Mouse (Mus musculus) bone marrow, adult 2 months (tissue): ENCODE data around the gene 9130213A22Rik. TPM values are rescaled to one million over a fixed set of nuclear protein-coding genes. Genes with fewer than 3 reads are reported as not detected.
A peak's percentile ranks its signal among the peaks of the same experiment; 100 is the strongest.

Experiments
- H3K27ac ChIP-seq: fragments of 200-500 bp; 2 replicates; pipeline ENCODE4 v1.5.1; 2012; ENCODE audit warnings: low read depth, mild to moderate bottlenecking, control low read depth, inconsistent platforms, low read length; ENCODE audit not compliant: control insufficient read depth, poor library complexity, insufficient read depth
- H3K4me1 ChIP-seq: fragments of 200-500 bp; 2 replicates; pipeline ENCODE4 v1.6.1; 2011; ENCODE audit warnings: low read length; ENCODE audit not compliant: control insufficient read depth, insufficient read depth
- H3K4me3 ChIP-seq: fragments of 200-500 bp; replicated peaks from 2 replicates; pipeline ENCODE3; 2011; ENCODE audit warnings: mild to moderate bottlenecking, low read depth, low read length, control low read depth; ENCODE audit not compliant: control insufficient read depth
- CTCF ChIP-seq: fragments of 200-500 bp; IDR thresholded peaks from 2 replicates; pipeline ENCODE4 v1.5.1; 2011; ENCODE audit warnings: low read length, control low read depth; ENCODE audit not compliant: control insufficient read depth, insufficient read depth
- POLR2A ChIP-seq: fragments of 200-500 bp; IDR thresholded peaks from 2 replicates; pipeline ENCODE4 v1.6.1; 2011; ENCODE audit warnings: low read depth, mild to moderate bottlenecking, control low read depth, low read length, borderline replicate concordance; ENCODE audit not compliant: control insufficient read depth
- WGBS: fragments of 180-500 bp; shearing (Covaris S2); methylation state at CpG from one replicate; pipeline ENCODE4 v1.1.7; 2018; 5-methylcytosine and 5-hydroxymethylcytosine counted together
- polyA plus RNA-seq: library from polyadenylated mRNA; stranded (reverse); fragments of >200 nt; gene quantifications from 2 replicates; pipeline ENCODE4 v1.2.4, GENCODE M21; 2011; ENCODE audit warnings: low replicate concordance; ENCODE audit not compliant: missing spikeins, insufficient read depth, insufficient read length

9130213A22Rik gene
- polyA plus RNA-seq, 1 experiment: not detected

DNA sequence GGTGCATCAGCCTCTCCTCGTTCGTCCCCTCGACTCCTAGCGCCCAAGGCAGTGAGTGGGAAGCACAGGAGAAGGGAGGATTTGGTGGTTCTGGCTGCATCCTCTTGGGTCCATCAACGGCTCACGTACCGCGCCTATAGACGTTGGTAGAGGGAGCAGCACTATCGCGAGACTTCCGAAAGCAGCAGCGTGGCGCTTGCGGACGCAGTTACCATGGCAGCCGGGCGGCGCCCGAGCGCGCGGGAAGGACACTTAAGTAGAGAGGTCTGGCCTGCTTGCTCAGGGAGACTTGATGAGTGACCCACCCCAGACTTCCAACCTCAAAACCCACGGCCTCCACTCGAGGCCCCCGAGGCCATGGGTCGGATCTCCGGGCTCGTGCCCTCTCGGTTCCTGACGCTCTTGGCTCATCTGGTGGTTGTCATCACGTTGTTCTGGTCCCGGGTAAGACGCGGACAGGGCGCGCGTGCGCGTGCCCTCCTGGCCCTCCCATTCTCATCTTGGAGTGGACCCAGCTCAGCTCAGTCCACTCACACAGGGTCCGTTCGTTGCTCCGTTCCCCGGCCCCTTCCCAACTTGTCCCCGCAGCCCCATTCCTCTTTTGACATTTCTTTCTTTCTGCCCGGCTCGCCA, 51.7 kb downstream of the 9130213A22Rik start, which contains the start of gene Tmem107:
Gene Tmem107 (plus strand): TSS at position 217 of the 633 bp plus-strand sequence.
- WGBS: under 1% methylated on average over 47 of the region's 47 CpGs

DNA sequence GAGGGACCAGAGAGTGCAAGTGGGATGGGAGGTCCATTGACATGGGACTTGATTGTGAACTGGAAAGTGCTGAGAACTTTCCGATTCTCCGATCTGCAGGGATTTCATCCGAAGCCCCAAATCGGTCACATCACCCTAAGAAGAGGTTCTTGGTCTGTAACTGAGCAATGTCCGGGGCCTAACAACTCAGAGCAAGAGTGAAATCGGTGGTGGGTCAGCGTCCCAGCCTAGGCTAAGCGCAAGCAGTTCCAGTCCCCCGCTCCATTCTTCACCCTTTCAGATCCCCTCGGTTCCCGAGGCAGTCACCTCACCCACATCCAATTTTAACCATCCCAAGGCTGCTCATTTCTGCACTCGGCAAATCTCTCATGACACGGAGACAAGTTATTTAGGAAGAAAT, 52.3 kb downstream of the 9130213A22Rik start:
- TF ChIP-seq CTCF (no peak), POLR2A (no peak)
- 3% methylated on average over 13 of the region's 13 CpGs for WGBS
- Histone ChIP-seq H3K4me1 (peaks cover 2% of the 10 kb centered on the region; the same call in 1 of the 2 replicates), H3K4me3 (peak overlapping the region; percentile 84), H3K27ac (peak overlapping the region; percentile 55)

More for the DNA sequence above, 51.7 kb downstream of the 9130213A22Rik start, which contains the start of gene Tmem107:
- Histone ChIP-seq H3K4me3 (peak within 1 kb of the TSS; percentile 84), H3K4me1 (peaks cover 2% of the 10 kb centered on the region; the same call in 1 of the 2 replicates), H3K27ac (peak within 1 kb of the TSS; percentile 55)
- no peak; the same call in 1 of the 2 replicates for TF ChIP-seq CTCF
- peak; percentile 94 for TF ChIP-seq POLR2A

Other genes with a start within 250 kb of the 9130213A22Rik start
- gene Rnf222, start 234.0 kb downstream of the 9130213A22Rik start, polyA plus RNA-seq: 1.4 TPM in 1 of 2 replicates, not detected in the other
- gene Rpl26, start 221.0 kb downstream of the 9130213A22Rik start, polyA plus RNA-seq: 2,007 and 3,389 TPM in 2 replicates
- not detected in 2 replicates for gene Odf4, start 195.5 kb downstream of the 9130213A22Rik start, polyA plus RNA-seq
- gene Arhgef15, start 165.1 kb downstream of the 9130213A22Rik start, polyA plus RNA-seq: 1.9 and 4.5 TPM in 2 replicates
- gene Slc25a35, start 154.5 kb downstream of the 9130213A22Rik start, polyA plus RNA-seq: 1.6 and 2.9 TPM in 2 replicates
- gene Rangrf, start 147.4 kb downstream of the 9130213A22Rik start, polyA plus RNA-seq: 18.3 and 38.3 TPM in 2 replicates
- gene Pfas, start 114.1 kb downstream of the 9130213A22Rik start, polyA plus RNA-seq: 26.1 and 34.4 TPM in 2 replicates
- 19.0 and 38.1 TPM in 2 replicates for gene Ctc1, start 106.7 kb downstream of the 9130213A22Rik start, polyA plus RNA-seq
- gene Aurkb, start 76.9 kb downstream of the 9130213A22Rik start, polyA plus RNA-seq: 53.2 and 100 TPM in 2 replicates
- 16.4 and 18.4 TPM in 2 replicates for gene Borcs6, start 62.9 kb downstream of the 9130213A22Rik start, polyA plus RNA-seq
- gene Tmem107, start 51.8 kb downstream of the 9130213A22Rik start, polyA plus RNA-seq: 16.3 and 31.0 TPM in 2 replicates
- gene Vamp2, start 34.1 kb downstream of the 9130213A22Rik start, polyA plus RNA-seq: 50.5 and 55.9 TPM in 2 replicates
- gene Per1, start 27.4 kb downstream of the 9130213A22Rik start, polyA plus RNA-seq: 28.8 and 46.2 TPM in 2 replicates
- 1.1 TPM in 1 of 2 replicates, not detected in the other for gene Hes7, start 2.2 kb downstream of the 9130213A22Rik start, polyA plus RNA-seq
- 0.82 TPM in 1 of 2 replicates, not detected in the other for gene Aloxe3, start 3.3 kb upstream of the 9130213A22Rik start, polyA plus RNA-seq
- gene Alox12b, start 34.4 kb upstream of the 9130213A22Rik start, polyA plus RNA-seq: not detected in 2 replicates
- gene Alox8, start 75.3 kb upstream of the 9130213A22Rik start, polyA plus RNA-seq: not detected in 2 replicates
- gene Gucy2e, start 114.4 kb upstream of the 9130213A22Rik start, polyA plus RNA-seq: not detected in 2 replicates
- 43.7 and 59.8 TPM in 2 replicates for gene Cntrob, start 201.2 kb upstream of the 9130213A22Rik start, polyA plus RNA-seq
- gene Trappc1, start 201.4 kb upstream of the 9130213A22Rik start, polyA plus RNA-seq: 50.7 and 71.7 TPM in 2 replicates
- not detected in 2 replicates for gene Kcnab3, start 203.7 kb upstream of the 9130213A22Rik start, polyA plus RNA-seq
- gene Rnf227, start 217.9 kb upstream of the 9130213A22Rik start, polyA plus RNA-seq: 1.7 TPM in 1 of 2 replicates, not detected in the other
- gene Chd3, start 246.8 kb upstream of the 9130213A22Rik start, polyA plus RNA-seq: 49.6 and 54.5 TPM in 2 replicates